Mouse (Mus musculus) MEL (cell line): ENCODE results near the gene Kcnmb4. TPM values are rescaled to one million over a fixed set of nuclear protein-coding genes. Genes with fewer than 3 reads are reported as not detected.

ENCODE experiments used
- DNase-seq: peaks from one replicate; pipeline ENCODE4 v3.0.0; 2011; ENCODE audit warnings: low read depth, low spot score
- H3K27ac ChIP-seq: 2 replicates; pipeline ENCODE4 v1.5.1; 2012; ENCODE audit warnings: low read depth, mild to moderate bottlenecking, control low read depth, low read length, moderate library complexity; ENCODE audit not compliant: control insufficient read depth
- H3K27me3 ChIP-seq, 2 experiments: fragments of 150-350 bp in 1 of 2; sonication (generic) in 1 of 2; 2 replicates each; pipeline ENCODE4 v1.6.1; 2012; ENCODE audit warnings: low read length in 2 of 2, mild to moderate bottlenecking in 2 of 2, improper control_type of control experiment in 1 of 2, moderate library complexity in 1 of 2; ENCODE audit not compliant: insufficient read depth in 2 of 2, control insufficient read depth in 1 of 2
- H3K36me3 ChIP-seq, 2 experiments: 2 replicates each; pipeline ENCODE4 v1.6.1; 2012 to 2014; ENCODE audit warnings: low read length in 2 of 2, improper control_type of control experiment in 1 of 2, inconsistent platforms in 1 of 2, mild to moderate bottlenecking in 1 of 2; ENCODE audit not compliant: insufficient read depth in 2 of 2, control insufficient read depth in 1 of 2
- H3K4me1 ChIP-seq, 2 experiments: fragments of 150-350 bp in 1 of 2; sonication (generic) in 1 of 2; 2 replicates each; pipeline ENCODE4 v1.6.1; 2012; ENCODE audit warnings: low read length in 2 of 2, improper control_type of control experiment in 1 of 2, mild to moderate bottlenecking in 1 of 2; ENCODE audit not compliant: insufficient read depth in 2 of 2, control insufficient read depth in 1 of 2
- H3K4me3 ChIP-seq, 2 experiments: fragments of 150-350 bp in 1 of 2; sonication (generic) in 1 of 2; 2 replicates each; pipeline ENCODE4 v1.5.1; 2012; ENCODE audit warnings: low read depth in 2 of 2, low read length in 2 of 2, mild to moderate bottlenecking in 2 of 2, moderate library complexity in 2 of 2, control low read depth in 1 of 2, improper control_type of control experiment in 1 of 2; ENCODE audit not compliant: control insufficient read depth in 1 of 2, insufficient read depth in 1 of 2
- H3K79me2 ChIP-seq: 2 replicates; pipeline ENCODE4 v1.6.1; 2012; ENCODE audit warnings: mild to moderate bottlenecking, low read length, moderate library complexity; ENCODE audit not compliant: control insufficient read depth, poor library complexity, insufficient read depth
- H3K9ac ChIP-seq: 2 replicates; pipeline ENCODE4 v1.6.1; 2012; ENCODE audit warnings: low read depth, mild to moderate bottlenecking, control low read depth, low read length, moderate library complexity; ENCODE audit not compliant: control insufficient read depth, poor library complexity, severe bottlenecking
- H3K9me3 ChIP-seq: fragments of 150-350 bp; sonication (generic); replicated peaks from 2 replicates; pipeline ENCODE4 v1.6.1; 2012; ENCODE audit warnings: mild to moderate bottlenecking, low read length, improper control_type of control experiment, moderate library complexity; ENCODE audit not compliant: insufficient read depth
- CHD2 ChIP-seq: IDR thresholded peaks from 2 replicates; pipeline ENCODE4 v1.6.1; 2011; ENCODE audit warnings: low read length, improper control_type of control experiment
- ETS1 ChIP-seq: IDR thresholded peaks from 2 replicates; pipeline ENCODE4 v1.6.1; 2012; ENCODE audit warnings: low read depth, mild to moderate bottlenecking, inconsistent platforms, low read length, improper control_type of control experiment, moderate library complexity
- GATA1 ChIP-seq: IDR thresholded peaks from 2 replicates; pipeline ENCODE4 v1.6.1; 2011; ENCODE audit warnings: low read depth, low read length, improper control_type of control experiment
- MAX ChIP-seq: IDR thresholded peaks from 2 replicates; pipeline ENCODE4 v1.6.1; 2011; ENCODE audit warnings: low read length, improper control_type of control experiment
- MAZ ChIP-seq: IDR thresholded peaks from 2 replicates; pipeline ENCODE4 v1.6.1; 2012; ENCODE audit warnings: low read depth, mild to moderate bottlenecking, inconsistent platforms, low read length, improper control_type of control experiment
- NRF1 ChIP-seq: IDR thresholded peaks from 2 replicates; pipeline ENCODE4 v1.6.1; 2014; ENCODE audit warnings: low read depth, mild to moderate bottlenecking, inconsistent platforms, low read length, improper control_type of control experiment, moderate library complexity; ENCODE audit not compliant: poor library complexity, insufficient read depth, severe bottlenecking
- POLR2A ChIP-seq, 2 experiments: IDR thresholded peaks; 2 replicates each; pipeline ENCODE4 v1.6.1; 2011 to 2012; ENCODE audit warnings: low read length in 2 of 2, mild to moderate bottlenecking in 2 of 2, control low read depth in 1 of 2, improper control_type of control experiment in 1 of 2, low read depth in 1 of 2, moderate library complexity in 1 of 2; ENCODE audit not compliant: control insufficient read depth in 1 of 2, insufficient read depth in 1 of 2, poor library complexity in 1 of 2
- RAD21 ChIP-seq: IDR thresholded peaks from 2 replicates; pipeline ENCODE4 v1.6.1; 2011; ENCODE audit warnings: mild to moderate bottlenecking, low read depth, low read length, improper control_type of control experiment
- TAL1 ChIP-seq: IDR thresholded peaks from 2 replicates; pipeline ENCODE4 v1.6.1; 2012; ENCODE audit warnings: mild to moderate bottlenecking, inconsistent platforms, low read length, moderate library complexity, mixed read lengths
- USF1 ChIP-seq: IDR thresholded peaks from 2 replicates; pipeline ENCODE4 v1.6.1; 2014; ENCODE audit warnings: low read depth, mild to moderate bottlenecking, inconsistent platforms, low read length, improper control_type of control experiment, moderate library complexity
- polyA plus RNA-seq, 2 experiments: library from polyadenylated mRNA; stranded (reverse) in 1 of 2; unstranded in 1 of 2; fragments of >175 nt in 1 of 2; fragments of >200 nt in 1 of 2; gene quantifications; 2 replicates each; pipeline versions ENCODE4 v1.2.1 to v1.2.4; 2012; ENCODE audit warnings: low replicate concordance in 2 of 2, low read depth in 1 of 2; ENCODE audit not compliant: insufficient read length in 2 of 2, insufficient read depth in 1 of 2, missing spikeins in 1 of 2
- total RNA-seq: library from RNA; depleted of rRNA; stranded (reverse); fragments of 300-350 nt; gene quantifications from 2 replicates; pipeline ENCODE4 v1.2.3, GENCODE M21; 2012

Kcnmb4 gene
- total and polyA plus RNA-seq, 3 experiments, result not detected

DNA sequence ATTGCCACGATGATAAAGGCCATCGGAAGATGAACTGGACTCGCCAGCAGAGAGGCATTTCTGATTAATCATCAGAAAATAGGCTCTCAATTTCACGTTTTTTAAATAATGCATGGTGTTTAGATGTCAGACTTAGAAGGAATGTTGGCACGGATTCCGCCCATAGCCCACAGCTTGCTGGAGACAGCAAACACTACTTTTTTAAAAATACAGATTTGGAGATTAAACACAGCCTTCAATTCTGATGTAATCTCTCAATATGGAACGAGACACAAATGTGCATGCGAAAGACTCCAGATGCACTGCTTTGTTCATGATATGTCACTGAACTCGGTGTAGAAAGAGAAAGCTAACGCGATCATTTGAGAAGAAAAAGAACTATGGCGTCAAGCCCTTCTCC, 38.2 kb downstream of the Kcnmb4 start:
- no peaks in the 10 kb centered on the region for H3K4me1 ChIP-seq
- H3K4me3 ChIP-seq, result no peak overlapping the region
- H3K27ac ChIP-seq, result no peak overlapping the region
- H3K9me3 ChIP-seq, result no peaks in the 10 kb centered on the region
- no peak for DNase-seq
- H3K27me3 ChIP-seq, result no peaks in the 10 kb centered on the region
- no peaks in the 10 kb centered on the region for H3K79me2 ChIP-seq
- no peaks in the 10 kb centered on the region for H3K36me3 ChIP-seq
- no peak for TF ChIP-seq POLR2A (IDR thresholded peaks at IDR 0.05; ENCODE audit: control insufficient read depth in 1 of 2, insufficient read depth in 1 of 2, low read depth in 1 of 2, low read length in 2 of 2, poor library complexity in 1 of 2)
- no peak for TF ChIP-seq TAL1
- TF ChIP-seq, all 39 proteins: peak for 0
- no peak overlapping the region for H3K9ac ChIP-seq

DNA sequence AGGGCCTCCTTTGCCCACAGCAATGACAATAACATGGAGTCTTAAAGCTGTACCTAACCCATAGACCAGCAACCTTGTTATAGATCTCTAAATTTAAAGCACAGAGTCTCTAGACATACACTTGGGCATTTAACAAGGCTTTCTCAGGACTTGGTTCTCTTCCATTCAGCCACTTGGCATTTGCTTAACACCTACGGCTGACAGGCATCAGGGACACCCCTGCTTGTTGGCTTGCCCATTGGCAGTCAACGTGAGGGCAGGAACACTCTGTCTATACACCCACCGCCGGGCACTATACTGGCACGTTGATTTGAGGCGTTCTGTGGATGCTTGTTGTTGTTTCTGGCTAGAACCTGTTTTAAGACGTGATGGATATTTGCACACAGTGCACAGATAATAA, 41.3 kb downstream of the Kcnmb4 start:
- Histone ChIP-seq H3K4me3 (no peak overlapping the region), H3K27ac (no peak overlapping the region), H3K36me3 (no peaks in the 10 kb centered on the region), H3K9me3 (no peaks in the 10 kb centered on the region), H3K9ac (no peak overlapping the region), H3K4me1 (no peaks in the 10 kb centered on the region), H3K27me3 (no peaks in the 10 kb centered on the region), H3K79me2 (no peaks in the 10 kb centered on the region)
- no peak for TF ChIP-seq NRF1
- TF ChIP-seq MAX, result no peak
- DNase-seq, result no peak

DNA sequence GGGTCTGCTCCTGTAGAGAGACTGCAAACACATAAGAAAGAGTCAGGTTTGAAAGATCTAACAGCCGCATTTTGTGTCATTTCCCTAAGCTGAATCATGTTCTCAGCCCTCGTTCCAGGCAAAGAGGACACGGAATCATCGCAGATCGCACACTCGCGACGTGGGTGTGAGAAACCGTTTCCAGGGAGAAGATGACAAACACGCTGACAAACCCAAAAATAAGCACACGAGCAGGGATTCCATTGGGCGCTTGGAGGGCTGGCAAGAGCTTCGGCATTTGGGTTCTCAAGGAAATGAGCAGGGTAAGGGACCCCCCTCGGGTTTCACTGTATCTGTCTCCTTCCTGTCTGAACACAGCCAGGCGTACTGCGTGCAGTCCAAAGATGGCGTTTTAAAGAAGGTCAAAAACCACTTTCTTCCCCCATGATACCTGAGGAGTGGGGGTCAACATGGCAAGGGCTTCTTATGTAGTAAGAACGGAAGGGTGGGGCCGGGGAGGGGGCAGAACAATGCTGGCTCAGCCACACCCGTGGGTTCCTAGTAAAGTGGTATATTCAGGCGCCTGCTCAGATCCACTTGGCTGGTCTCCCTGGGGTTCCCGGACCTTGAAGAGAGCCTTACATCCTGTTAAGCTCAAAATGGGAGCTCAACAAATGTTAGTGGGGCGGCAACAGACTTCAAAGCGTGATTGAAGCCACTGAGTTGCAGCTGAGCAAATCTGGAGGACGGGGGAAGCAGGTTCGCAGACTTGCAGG, 45.5 kb downstream of the Kcnmb4 start:
- H3K9ac ChIP-seq, result no peak overlapping the region
- H3K4me1 ChIP-seq, result no peaks in the 10 kb centered on the region
- H3K27ac ChIP-seq, result no peak overlapping the region
- TF ChIP-seq CHD2 (no peak), RAD21 (no peak), USF1 (no peak), MAZ (no peak), GATA1 (no peak), ETS1 (no peak)
- DNase-seq, result no peak
- no peaks in the 10 kb centered on the region for H3K36me3 ChIP-seq
- H3K9me3 ChIP-seq, result no peaks in the 10 kb centered on the region
- H3K4me3 ChIP-seq, result no peak overlapping the region
- H3K27me3 ChIP-seq, result no peaks in the 10 kb centered on the region
- H3K79me2 ChIP-seq, result no peaks in the 10 kb centered on the region
